15 mouse cellular contexts compared by ENCODE assay signal in genomic region chr11:93364171-93364570, GRCm38 (mm10).
"Had no signal": no experiment of that assay in that cellular context is flagged by ENCODE, and none has a peak within 500 bp of the region (broad histone marks: within the 10 kb centered on the region; RNA-seq: fewer than 3 reads in every experiment).

No protein-coding gene starts in this region.

- H3K4me2 ChIP-seq: lung, embryonic 14.5 days; midbrain, embryonic 11.5 days; midbrain, embryonic 15.5 days; neural tube, embryonic 12.5 days; stomach, embryonic 15.5 days had no signal

- H3K27me3 ChIP-seq: megakaryocyte, embryonic 14.5 days; midbrain, embryonic 15.5 days; neural tube, embryonic 12.5 days; stomach, embryonic 15.5 days had no signal

- H3K27ac ChIP-seq: liver, embryonic 14.5 days; macrophage; midbrain, embryonic 15.5 days; neural tube, embryonic 12.5 days; stomach, embryonic 15.5 days had no signal

- H3K4me3 ChIP-seq: megakaryocyte, embryonic 14.5 days; midbrain, embryonic 15.5 days; neural tube, embryonic 12.5 days; stomach, embryonic 15.5 days had no signal

- DNase-seq: lung, adult 18-20 months; lung, embryonic 14.5 days; lung, postnatal 14 days; lung, postnatal 36 days; right cerebral cortex, postnatal 14 days; thymus, adult 18-20 months; thymus, postnatal 14 days; thymus, postnatal 36 days had no signal

- H3K36me3 ChIP-seq: midbrain, embryonic 15.5 days; neural tube, embryonic 12.5 days; stomach, embryonic 15.5 days had no signal

- H3K9me3 ChIP-seq: midbrain, embryonic 15.5 days; neural tube, embryonic 12.5 days; stomach, embryonic 15.5 days had no signal

- H3K4me1 ChIP-seq: megakaryocyte, embryonic 14.5 days; midbrain, embryonic 15.5 days; neural tube, embryonic 12.5 days; stomach, embryonic 15.5 days had no signal

- H3K9ac ChIP-seq: liver, embryonic 14.5 days; lung, embryonic 14.5 days; midbrain, embryonic 15.5 days; neural tube, embryonic 12.5 days; stomach, embryonic 15.5 days had no signal

- ATAC-seq: midbrain, embryonic 15.5 days had no signal
